Mouse (Mus musculus) neural tube, embryonic 15.5 days (tissue): ENCODE results near the gene Mtfmt. TPM values are rescaled to one million over a fixed set of nuclear protein-coding genes. Genes with fewer than 3 reads are reported as not detected.

Source experiments
- ATAC-seq: fragments of 200-750 bp; cut with Nextera tagmentation; 2 replicates; pipeline ENCODE4 v1.8.0; 2017; ENCODE audit warnings: mild to moderate bottlenecking, moderate TSS enrichment, moderate library complexity; ENCODE audit not compliant: low FRiP score
- H3K27ac ChIP-seq: fragments of 300-500 bp; sonication (generic); replicated peaks from 2 replicates; pipeline ENCODE4 v1.5.1; 2015; ENCODE audit warnings: mild to moderate bottlenecking, inconsistent platforms
- H3K27me3 ChIP-seq: fragments of 300-500 bp; sonication (generic); replicated peaks from 2 replicates; pipeline ENCODE4 v1.6.1; 2015; ENCODE audit warnings: inconsistent platforms
- H3K36me3 ChIP-seq: fragments of 300-500 bp; sonication (generic); 2 replicates; pipeline ENCODE4 v1.6.1; 2015; ENCODE audit warnings: inconsistent platforms
- H3K4me1 ChIP-seq: fragments of 300-500 bp; sonication (generic); 2 replicates; pipeline ENCODE4 v1.6.1; 2015; ENCODE audit warnings: inconsistent platforms
- H3K4me2 ChIP-seq: fragments of 300-500 bp; sonication (generic); 2 replicates; pipeline ENCODE4 v1.6.1; 2015; ENCODE audit warnings: inconsistent platforms, mild to moderate bottlenecking, moderate library complexity
- H3K4me3 ChIP-seq: fragments of 300-500 bp; sonication (generic); replicated peaks from 2 replicates; pipeline ENCODE4 v1.5.1; 2015; ENCODE audit warnings: mild to moderate bottlenecking, inconsistent platforms
- H3K9ac ChIP-seq: fragments of 300-500 bp; sonication (generic); replicated peaks from 2 replicates; pipeline ENCODE4 v1.6.1; 2015; ENCODE audit warnings: mild to moderate bottlenecking, inconsistent platforms
- H3K9me3 ChIP-seq: fragments of 300-500 bp; sonication (generic); replicated peaks from 2 replicates; pipeline ENCODE4 v1.6.1; 2016; ENCODE audit warnings: inconsistent platforms
- whole genome bisulfite sequencing: fragments of 180-500 bp; shearing (Covaris S2); methylation state at CpG from one replicate; pipeline ENCODE4 v1.1.7; 2015; ENCODE audit warnings: mixed read lengths; 5-methylcytosine and 5-hydroxymethylcytosine counted together
- polyA plus RNA-seq: library from polyadenylated mRNA; unstranded; fragments of >200 nt; fragmentation: Nextera tagmentation; extraction: Ambion mirVana; gene quantifications from 2 replicates; pipeline ENCODE4 v1.2.1, GENCODE M21; 2015

Gene Mtfmt
- polyA plus RNA-seq, 1 experiment from 2014 or later, result 22.5 TPM

GRCm38 (mm10) chr9:65405184-65405449 lies 30.5 kb upstream of the Mtfmt start:
- Histone ChIP-seq H3K4me3 (no peak overlapping the region), H3K9ac (no peak overlapping the region), H3K27ac (no peak overlapping the region), H3K27me3 (no peaks in the 10 kb centered on the region), H3K9me3 (no peaks in the 10 kb centered on the region), H3K4me2 (no peak overlapping the region), H3K4me1 (peaks cover 3% of the 10 kb centered on the region; the same call in 1 of the 2 replicates), H3K36me3 (no peaks in the 10 kb centered on the region)
- no peak for ATAC-seq
- 85% methylated on average over 2 of the region's 2 CpGs for WGBS

- H3K27ac ChIP-seq, result no peak overlapping the region
- ATAC-seq, result no peak
- peaks cover 3% of the 10 kb centered on the region; the same call in 1 of the 2 replicates for H3K4me1 ChIP-seq
- 86% methylated on average over 5 of the region's 5 CpGs for WGBS
- H3K27me3 ChIP-seq, result no peaks in the 10 kb centered on the region
- H3K36me3 ChIP-seq, result no peaks in the 10 kb centered on the region
- no peaks in the 10 kb centered on the region for H3K9me3 ChIP-seq
- H3K4me2 ChIP-seq, result no peak overlapping the region
- H3K9ac ChIP-seq, result no peak overlapping the region
- no peak overlapping the region for H3K4me3 ChIP-seq
These were observed 28.3 kb upstream of the Mtfmt start for GRCm38 (mm10) chr9:65407327-65407726.

GRCm38 (mm10) chr9:65407861-65408260 lies 27.7 kb upstream of the Mtfmt start:
- 81% methylated on average over 3 of the region's 3 CpGs for WGBS

GRCm38 (mm10) chr9:65408871-65409295 lies 26.7 kb upstream of the Mtfmt start:
- 72% methylated on average over 5 of the region's 5 CpGs for WGBS
- H3K4me3 ChIP-seq, result no peak overlapping the region
- H3K4me1 ChIP-seq, result peaks cover 3% of the 10 kb centered on the region; the same call in 1 of the 2 replicates
- no peaks in the 10 kb centered on the region for H3K27me3 ChIP-seq
- ATAC-seq, result no peak
- no peaks in the 10 kb centered on the region for H3K9me3 ChIP-seq
- no peak overlapping the region for H3K4me2 ChIP-seq
- no peaks in the 10 kb centered on the region for H3K36me3 ChIP-seq
- no peak overlapping the region for H3K27ac ChIP-seq
- no peak overlapping the region for H3K9ac ChIP-seq

More at GRCm38 (mm10) chr9:65407861-65408260, 27.7 kb upstream of the Mtfmt start:
- H3K9ac ChIP-seq, result no peak overlapping the region
- no peaks in the 10 kb centered on the region for H3K27me3 ChIP-seq
- no peak overlapping the region for H3K4me2 ChIP-seq
- peaks cover 3% of the 10 kb centered on the region; the same call in 1 of the 2 replicates for H3K4me1 ChIP-seq
- no peaks in the 10 kb centered on the region for H3K9me3 ChIP-seq
- H3K4me3 ChIP-seq, result no peak overlapping the region
- H3K36me3 ChIP-seq, result no peaks in the 10 kb centered on the region
- no peak for ATAC-seq
- H3K27ac ChIP-seq, result no peak overlapping the region

GRCm38 (mm10) chr9:65410378-65410777 lies 25.2 kb upstream of the Mtfmt start:
- no peak overlapping the region for H3K4me2 ChIP-seq
- ATAC-seq, result no peak
- 96% methylated on average over 8 of the region's 8 CpGs for WGBS
- no peak overlapping the region for H3K9ac ChIP-seq
- H3K36me3 ChIP-seq, result no peaks in the 10 kb centered on the region
- no peak overlapping the region for H3K27ac ChIP-seq
- H3K27me3 ChIP-seq, result no peaks in the 10 kb centered on the region
- H3K4me3 ChIP-seq, result no peak overlapping the region
- no peaks in the 10 kb centered on the region for H3K9me3 ChIP-seq
- no peaks in the 10 kb centered on the region for H3K4me1 ChIP-seq

- H3K9ac ChIP-seq, result no peak overlapping the region
- WGBS, result 80% methylated on average over 3 of the region's 3 CpGs
- no peak overlapping the region for H3K4me2 ChIP-seq
- no peaks in the 10 kb centered on the region for H3K27me3 ChIP-seq
- no peak overlapping the region for H3K27ac ChIP-seq
- no peaks in the 10 kb centered on the region for H3K9me3 ChIP-seq
- H3K4me3 ChIP-seq, result no peak overlapping the region
- H3K4me1 ChIP-seq, result no peaks in the 10 kb centered on the region
- no peak for ATAC-seq
- no peaks in the 10 kb centered on the region for H3K36me3 ChIP-seq
These were observed 24.3 kb upstream of the Mtfmt start for GRCm38 (mm10) chr9:65411326-65411725.

GRCm38 (mm10) chr9:65417738-65418137 lies 17.8 kb upstream of the Mtfmt start:
- Histone ChIP-seq H3K36me3 (no peaks in the 10 kb centered on the region), H3K27ac (no peak overlapping the region), H3K9ac (no peak overlapping the region), H3K27me3 (no peaks in the 10 kb centered on the region), H3K4me1 (no peaks in the 10 kb centered on the region), H3K4me2 (no peak overlapping the region), H3K9me3 (no peaks in the 10 kb centered on the region), H3K4me3 (no peak overlapping the region)
- WGBS, result 43% methylated on average over 3 of the region's 3 CpGs
- ATAC-seq, result no peak

GRCm38 (mm10) chr9:65419633-65420032 lies 15.9 kb upstream of the Mtfmt start:
- Histone ChIP-seq H3K27ac (no peak overlapping the region), H3K9ac (no peak overlapping the region), H3K4me2 (no peak overlapping the region), H3K9me3 (no peaks in the 10 kb centered on the region), H3K4me1 (no peaks in the 10 kb centered on the region), H3K36me3 (no peaks in the 10 kb centered on the region), H3K4me3 (no peak overlapping the region), H3K27me3 (no peaks in the 10 kb centered on the region)
- WGBS, result 78% methylated on average over 3 of the region's 3 CpGs
- no peak for ATAC-seq

GRCm38 (mm10) chr9:65422760-65423501 lies 12.7 kb upstream of the Mtfmt start, which contains the start of gene Slc51b:
Gene Slc51b (minus strand): TSS chr9:65422955.
- H3K27me3 ChIP-seq, result no peaks in the 10 kb centered on the region
- ATAC-seq, result no peak
- WGBS, result 78% methylated on average over 11 of the region's 11 CpGs
- no peaks in the 10 kb centered on the region for H3K9me3 ChIP-seq
- H3K4me2 ChIP-seq, result no peak within 1 kb of the TSS
- H3K4me3 ChIP-seq, result no peak within 1 kb of the TSS
- H3K27ac ChIP-seq, result no peak within 1 kb of the TSS
- H3K36me3 ChIP-seq, result no peaks in the 10 kb centered on the region
- no peaks in the 10 kb centered on the region for H3K4me1 ChIP-seq
- no peak within 1 kb of the TSS for H3K9ac ChIP-seq

GRCm38 (mm10) chr9:65424393-65424792 lies 11.2 kb upstream of the Mtfmt start:
- WGBS, result 37% methylated on average over 3 of the region's 3 CpGs
- no peaks in the 10 kb centered on the region for H3K9me3 ChIP-seq
- no peak overlapping the region for H3K4me3 ChIP-seq
- no peak overlapping the region for H3K9ac ChIP-seq
- no peaks in the 10 kb centered on the region for H3K36me3 ChIP-seq
- no peaks in the 10 kb centered on the region for H3K27me3 ChIP-seq
- H3K27ac ChIP-seq, result no peak overlapping the region
- ATAC-seq, result no peak
- H3K4me2 ChIP-seq, result no peak overlapping the region
- H3K4me1 ChIP-seq, result no peaks in the 10 kb centered on the region

GRCm38 (mm10) chr9:65427511-65427910 lies 8.1 kb upstream of the Mtfmt start:
- ATAC-seq, result no peak
- 82% methylated on average over 2 of the region's 2 CpGs for WGBS
- H3K36me3 ChIP-seq, result no peaks in the 10 kb centered on the region

GRCm38 (mm10) chr9:65428003-65428402 lies 7.6 kb upstream of the Mtfmt start:
- Histone ChIP-seq H3K4me2 (no peak overlapping the region), H3K4me1 (no peaks in the 10 kb centered on the region), H3K9me3 (no peaks in the 10 kb centered on the region), H3K36me3 (no peaks in the 10 kb centered on the region), H3K27ac (no peak overlapping the region), H3K9ac (no peak overlapping the region), H3K27me3 (no peaks in the 10 kb centered on the region), H3K4me3 (no peak overlapping the region)
- no peak for ATAC-seq
- WGBS, result 89% methylated on average over 5 of the region's 5 CpGs

More at GRCm38 (mm10) chr9:65427511-65427910, 8.1 kb upstream of the Mtfmt start:
- H3K27me3 ChIP-seq, result no peaks in the 10 kb centered on the region
- no peaks in the 10 kb centered on the region for H3K9me3 ChIP-seq
- H3K27ac ChIP-seq, result no peak overlapping the region
- H3K4me1 ChIP-seq, result no peaks in the 10 kb centered on the region
- no peak overlapping the region for H3K4me2 ChIP-seq
- no peak overlapping the region for H3K4me3 ChIP-seq
- H3K9ac ChIP-seq, result no peak overlapping the region
